Mouse (Mus musculus) gastrocnemius, postnatal 14 days (tissue): ENCODE data around the gene Olfr771. TPM values are rescaled to one million over a fixed set of nuclear protein-coding genes. Genes with fewer than 3 reads are reported as not detected.
"Not testable (repeated sequence)": the region's sequence is repeated elsewhere in the genome, so short reads cannot be mapped to it uniquely, and the experiment has no call there.

ENCODE experiments used
- DNase-seq: peaks from one replicate; pipeline ENCODE4 v3.0.0; 2021; ENCODE audit warnings: mixed read lengths
- intact Hi-C: fragments of 180-260 bp; cut with DNase I; formaldehyde crosslinking; loops from one replicate; pipeline ENCODE4 v1.15.1; 2025; ENCODE audit warnings: low total_unique reads
- long read RNA-seq, 2 experiments: library from polyadenylated mRNA; stranded (forward); transcript quantifications; one replicate each; pipeline ENCODE4 v2.0.0; 2021
- total RNA-seq, 2 experiments: library from RNA; stranded (reverse); gene quantifications; 2 replicates each; pipeline ENCODE4 v1.2.3; 2021

The Olfr771 gene
- total RNA-seq: not detected
- long read RNA-seq, experiment 1: 0 reads
- long read RNA-seq, experiment 2: 0 reads

DNA sequence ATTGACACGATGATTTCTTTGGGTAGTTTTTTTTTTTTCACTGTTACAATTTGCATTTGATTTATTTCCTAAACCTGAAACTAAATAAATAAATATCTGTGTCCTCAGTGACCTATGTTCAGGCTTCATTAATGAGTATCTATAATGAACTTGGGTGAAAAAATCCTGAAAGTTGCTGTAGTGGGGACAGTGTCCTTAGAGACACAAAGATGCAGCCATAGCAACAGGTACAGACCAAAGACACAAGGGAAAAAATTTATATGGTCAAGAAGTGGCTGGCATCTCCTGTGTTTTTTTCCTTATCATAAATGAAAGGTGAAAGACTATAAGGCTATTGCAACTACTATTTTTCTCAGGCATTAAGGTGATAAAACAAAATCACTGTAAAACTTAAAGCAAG is at the start of gene Olfr771:
Olfr771 (minus strand) TSS at position 101 of the 400 bp plus-strand sequence.
- intact Hi-C loops: no loop called here
- no peak for DNase-seq

DNA sequence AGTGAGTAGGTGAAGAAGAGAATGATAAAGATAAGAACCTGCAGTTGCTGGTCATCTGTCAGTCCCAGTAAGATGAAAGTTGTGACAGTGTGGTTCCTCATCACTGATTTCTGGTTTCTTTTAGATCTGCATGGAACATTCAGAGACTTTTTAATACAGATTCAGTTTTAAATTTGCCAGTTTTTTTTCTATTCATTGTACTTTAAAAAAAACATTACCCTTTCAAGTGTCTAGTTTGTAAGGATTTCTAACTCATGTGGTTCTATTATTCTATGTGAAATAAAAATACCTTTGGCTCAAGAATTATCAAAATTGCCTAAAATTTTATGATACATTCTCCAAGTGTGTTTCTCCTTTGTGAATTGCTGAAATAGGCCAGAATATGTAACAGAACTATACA is 22.8 kb upstream of the Olfr771 start, which contains the start of gene Olfr773:
Olfr773 (minus strand) TSS at position 101 of the 400 bp plus-strand sequence.
- intact Hi-C loops, DNase-seq: not testable (repeated sequence)

DNA sequence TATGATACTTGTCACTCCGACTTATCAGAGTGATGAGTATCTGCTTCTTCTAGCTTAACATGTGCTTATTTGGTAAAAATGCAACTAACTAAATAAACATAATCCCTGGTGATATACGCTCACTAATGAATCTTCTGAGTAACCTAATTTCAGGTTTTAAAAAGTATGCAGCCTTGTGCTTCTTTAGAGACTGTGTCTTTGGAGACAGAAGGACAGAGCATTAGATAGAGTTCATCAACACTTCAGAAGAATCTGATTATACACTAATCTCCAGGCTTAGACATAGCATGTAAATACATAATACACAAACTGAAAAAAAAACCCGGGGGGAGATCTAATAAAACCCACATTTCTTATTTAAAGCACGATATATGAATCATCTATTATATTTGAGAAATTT is 13.3 kb upstream of the Olfr771 start, which contains the start of gene Olfr772:
Olfr772 (minus strand) TSS at position 101 of the 400 bp plus-strand sequence.
- DNase-seq, intact Hi-C loops: not testable (repeated sequence)

DNA sequence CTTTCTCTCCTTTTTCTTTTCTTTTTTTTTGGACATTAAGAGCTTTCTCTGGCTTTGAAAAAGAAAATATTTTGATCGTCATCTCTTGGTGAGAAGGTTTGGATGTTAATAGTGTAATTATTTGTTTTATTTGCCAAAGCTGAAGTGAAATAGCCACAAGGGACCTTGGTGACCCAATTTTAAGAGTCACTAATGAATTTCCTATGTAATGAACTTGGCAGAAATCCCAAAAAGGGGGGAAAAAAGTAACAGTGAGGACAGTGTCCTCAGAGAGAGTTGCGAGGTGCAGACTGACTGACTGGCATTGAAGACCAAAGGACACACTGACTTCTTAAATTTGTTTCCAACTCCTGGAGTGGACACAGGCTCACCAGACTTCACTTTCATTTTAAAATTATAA is 25.7 kb downstream of the Olfr771 start, which contains the start of gene Olfr770:
Olfr770 (minus strand) TSS at position 101 of the 400 bp plus-strand sequence.
- intact Hi-C loops: no loop called here
- no peak for DNase-seq

DNA sequence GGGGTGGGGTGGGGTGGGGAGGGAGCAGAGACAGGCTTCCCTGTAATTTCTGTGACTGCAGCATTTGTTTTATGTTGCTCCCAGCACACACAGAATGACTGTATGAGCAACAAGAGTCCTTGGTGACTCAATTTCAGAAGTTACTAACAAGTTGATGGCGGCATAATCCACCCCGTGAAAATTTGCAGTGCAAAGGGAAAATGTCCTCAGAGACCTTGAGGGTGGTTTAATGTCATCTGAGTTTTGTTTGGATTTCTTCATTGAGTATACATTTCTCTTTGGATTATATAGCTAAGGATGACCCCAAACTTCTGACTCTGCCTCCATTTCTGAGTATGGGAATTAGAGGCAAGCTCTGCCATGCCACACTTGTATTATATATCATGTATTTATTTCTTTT is 46.8 kb downstream of the Olfr771 start, which contains the start of gene Olfr769:
Olfr769 (minus strand) TSS at position 101 of the 400 bp plus-strand sequence.
- no peak for DNase-seq

DNA sequence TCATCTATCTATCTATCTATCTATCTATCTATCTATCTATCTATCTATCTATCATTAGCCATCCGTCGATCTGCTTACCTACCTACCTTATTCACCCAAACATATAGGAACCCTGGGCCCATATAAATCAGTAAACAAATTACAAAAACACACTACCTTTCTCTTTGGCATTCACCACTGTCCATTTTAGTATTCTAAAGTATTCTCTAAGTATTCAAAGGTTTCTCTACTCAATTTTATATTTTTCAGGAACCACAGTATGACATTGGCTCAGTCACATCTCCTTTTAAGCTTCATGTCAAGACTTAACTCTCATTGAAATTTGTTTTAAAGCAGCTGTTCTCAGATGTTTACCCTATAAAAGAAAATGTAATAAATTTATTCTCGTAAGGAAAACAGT is 49.4 kb downstream of the Olfr771 start:
- DNase-seq: no peak
- intact Hi-C loops: no loop called here

More for the DNA sequence above, 46.8 kb downstream of the Olfr771 start, which contains the start of gene Olfr769:
- intact Hi-C loops: no loop called here

Other genes with a start within 250 kb of the Olfr771 start
- 1 to 10 TPM; 5.6 to 7.7 TPM for gene Rdh5, start 241.9 kb downstream of the Olfr771 start, total RNA-seq
- gene Bloc1s1, start 240.7 kb downstream of the Olfr771 start, total RNA-seq: 100 to 1,000 TPM; 174 to 181 TPM
- 10 to 100 TPM; 88.7 to 94.7 TPM for gene Itga7, start 230.9 kb downstream of the Olfr771 start, total RNA-seq
- under 1 TPM in 1 of 2 experiments, not detected in 1; 0.16 TPM for gene Mettl7b, start 203.8 kb downstream of the Olfr771 start, total RNA-seq
- gene Olfr9, start 175.3 kb downstream of the Olfr771 start, total RNA-seq: not detected
- gene Olfr763, start 154.0 kb downstream of the Olfr771 start, total RNA-seq: not detected
- gene Olfr764-ps1, start 124.9 kb downstream of the Olfr771 start, total RNA-seq: not detected
- not detected for gene Olfr765, start 114.8 kb downstream of the Olfr771 start, total RNA-seq
- not detected for gene Olfr766-ps1, start 95.8 kb downstream of the Olfr771 start, total RNA-seq
- not detected for gene Olfr767, start 81.8 kb downstream of the Olfr771 start, total RNA-seq
- not detected for gene Olfr768, start 65.4 kb downstream of the Olfr771 start, total RNA-seq
- gene Olfr769, start 46.9 kb downstream of the Olfr771 start, total RNA-seq: not detected
- not detected for gene Olfr770, start 25.8 kb downstream of the Olfr771 start, total RNA-seq
- gene Olfr772, start 13.2 kb upstream of the Olfr771 start, total RNA-seq: not detected
- not detected for gene Olfr773, start 22.7 kb upstream of the Olfr771 start, total RNA-seq
- gene Olfr774, start 71.5 kb upstream of the Olfr771 start, total RNA-seq: not detected
- gene Olfr775, start 83.7 kb upstream of the Olfr771 start, total RNA-seq: not detected
- gene Olfr776, start 94.4 kb upstream of the Olfr771 start, total RNA-seq: not detected
- not detected for gene Olfr777, start 106.7 kb upstream of the Olfr771 start, total RNA-seq
- not detected for gene Olfr780, start 153.4 kb upstream of the Olfr771 start, total RNA-seq
- gene Olfr781, start 164.1 kb upstream of the Olfr771 start, total RNA-seq: not detected
- gene Olfr782, start 184.1 kb upstream of the Olfr771 start, total RNA-seq: not detected
- under 1 TPM in 1 of 2 experiments, not detected in 1; 0.06 TPM for gene Olfr784, start 219.3 kb upstream of the Olfr771 start, total RNA-seq
- not detected for gene Olfr785, start 240.7 kb upstream of the Olfr771 start, total RNA-seq